Mouse (Mus musculus): ENCODE data around the gene Rabgap1l.

- no peak for TF ChIP-seq CTCF (IDR thresholded peaks at IDR 0.05; ENCODE audit: insufficient read depth, low read length)
- no peak for TF ChIP-seq POLR2A (IDR thresholded peaks at IDR 0.05; ENCODE audit: borderline replicate concordance, extremely low read depth, low read depth, low read length)
Measured at GRCm38 (mm10) chr1:160277940-160278682, 514.9 kb downstream of the Rabgap1l start.
